Comparison of ENCODE assay signal across 16 mouse cellular contexts in the genomic region with DNA sequence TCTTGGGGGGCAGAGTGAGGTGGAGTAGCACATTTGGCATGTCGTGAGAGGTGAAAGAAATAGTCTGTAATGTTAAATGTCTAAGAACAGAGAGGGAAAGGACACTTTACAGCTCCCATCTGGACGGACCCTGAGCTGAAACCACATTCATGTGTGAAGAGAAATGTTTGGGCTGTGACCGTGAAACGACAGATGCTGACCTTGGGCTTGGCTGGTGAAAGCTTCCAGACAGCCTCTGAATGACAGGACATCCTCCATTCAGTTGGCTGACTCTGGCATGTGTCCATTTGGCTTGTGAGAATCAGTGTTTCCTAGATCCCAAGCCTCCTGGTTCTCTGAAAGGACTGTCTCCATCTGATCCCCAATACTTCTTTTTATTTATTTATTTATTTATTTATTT. TPM values are rescaled to one million over a fixed set of nuclear protein-coding genes. Genes with fewer than 3 reads are reported as not detected.
DNase-seq lines count a peak whose midpoint lies in the region; ATAC-seq lines count a peak whose summit lies in the region.
"Had no signal": no experiment of that assay in that cellular context is flagged by ENCODE, and none has a peak within 500 bp of the region (broad histone marks: within the 10 kb centered on the region; RNA-seq: fewer than 3 reads in every experiment).

No protein-coding gene starts in this region.

- no peak overlapping the region for H3K4me2 ChIP-seq in heart, embryonic 15.5 days
- H3K4me2 ChIP-seq: forebrain, embryonic 15.5 days; lung, embryonic 15.5 days; midbrain, embryonic 11.5 days had no signal

- peak; percentile 83 to 89 for DNase-seq in heart, adult 18-20 months
- DNase-seq in heart, embryonic 10.5 days (ENCODE audit: low spot score): no peak
- DNase-seq in adrenal gland, postnatal 36 days: peak; percentile 69 to 73
- peak; percentile 68 for DNase-seq in lung, postnatal 10 days
- DNase-seq in adipocyte (ENCODE audit: low spot score): no peak
- DNase-seq: cerebellum, adult 9-11 months; thymus, adult 2 months had no signal

- peak; percentile 58 for ATAC-seq in heart, embryonic 15.5 days (replicated peaks; ENCODE audit: insufficient number of reproducible peaks, insufficient read depth, low FRiP score, low read depth)
- ATAC-seq in erythroblast, adult 5-6 weeks (replicated peaks; ENCODE audit: low FRiP score, poor library complexity, severe bottlenecking): no peak
- ATAC-seq: CD4-positive, CD25-positive, alpha-beta regulatory T cell, adult 4 months; forebrain, embryonic 15.5 days had no signal

- H3K36me3 ChIP-seq in heart, embryonic 10.5 days: peaks cover 54% of the 10 kb centered on the region
- peaks cover 31% of the 10 kb centered on the region for H3K36me3 ChIP-seq in heart, embryonic 15.5 days

- no peaks in the 10 kb centered on the region for H3K9me3 ChIP-seq in heart, embryonic 10.5 days
- no peaks in the 10 kb centered on the region for H3K9me3 ChIP-seq in heart, embryonic 15.5 days (replicated peaks)
- H3K9me3 ChIP-seq: forebrain, embryonic 15.5 days; hindbrain, embryonic 10.5 days; lung, embryonic 15.5 days had no signal

- no peak overlapping the region for H3K4me3 ChIP-seq in heart, embryonic 10.5 days
- no peak overlapping the region for H3K4me3 ChIP-seq in heart, embryonic 15.5 days
- H3K4me3 ChIP-seq: erythroblast, embryonic 14.5 days; forebrain, embryonic 15.5 days; hindbrain, embryonic 10.5 days; left cerebral cortex, adult 2 months; lung, embryonic 15.5 days had no signal

- WGBS in heart, embryonic 10.5 days: 76% methylated on average over 4 of the region's 4 CpGs
- WGBS in heart, embryonic 15.5 days: 35% methylated on average over 4 of the region's 4 CpGs

- peaks cover 6% of the 10 kb centered on the region; the same call in 1 of the 2 replicates for H3K27me3 ChIP-seq in heart, embryonic 10.5 days (ENCODE audit: insufficient read depth, poor library complexity, severe bottlenecking)
- H3K27me3 ChIP-seq in heart, embryonic 15.5 days: no peaks in the 10 kb centered on the region
- H3K27me3 ChIP-seq: forebrain, embryonic 15.5 days; lung, embryonic 15.5 days had no signal

- H3K4me1 ChIP-seq in heart, embryonic 10.5 days: peaks cover 19% of the 10 kb centered on the region
- H3K4me1 ChIP-seq in heart, embryonic 15.5 days (replicated peaks): peaks cover 22% of the 10 kb centered on the region
- H3K4me1 ChIP-seq: forebrain, embryonic 15.5 days; lung, embryonic 15.5 days had no signal

- no peak overlapping the region for H3K27ac ChIP-seq in heart, embryonic 10.5 days
- H3K27ac ChIP-seq in heart, embryonic 15.5 days: peak overlapping the region; percentile 15
- H3K27ac ChIP-seq: forebrain, embryonic 15.5 days; hindbrain, embryonic 10.5 days; left cerebral cortex, adult 2 months; lung, embryonic 15.5 days had no signal

- no peak overlapping the region for H3K9ac ChIP-seq in heart, embryonic 15.5 days
- H3K9ac ChIP-seq: forebrain, embryonic 15.5 days; lung, embryonic 15.5 days had no signal

RNA-seq across cellular contexts. Expression of gene Ascc1, which starts 14.6 kb away (rescaled TPM):
- 10 to 100 TPM; 23.2 to 25.9 TPM for total RNA-seq in heart, adult 18-20 months (2021)
- polyA plus RNA-seq in heart, embryonic 10.5 days (2016; fragmentation: Nextera tagmentation; extraction: Ambion mirVana): 33.0 and 36.2 TPM in 2 replicates
- 10 to 100 TPM; 27.1 to 32.8 TPM for total RNA-seq in adrenal gland, postnatal 36 days (2021)
- polyA plus RNA-seq in heart, embryonic 15.5 days (2015; fragmentation: Nextera tagmentation; extraction: Ambion mirVana): 36.1 and 40.6 TPM in 2 replicates
- total RNA-seq in erythroblast, adult 5-6 weeks (2015; ENCODE audit: low replicate concordance): 11.3 and 13.1 TPM in 2 replicates
- total RNA-seq in erythroblast, adult 5-6 weeks (2017; ENCODE audit: low replicate concordance): 9.6 and 10.0 TPM in 2 replicates

RNA-seq across cellular contexts. Expression of gene Anapc16, which starts 14.9 kb away (rescaled TPM):
- total RNA-seq in heart, adult 18-20 months (2021): 10 to 100 TPM; 73.8 to 84.0 TPM
- polyA plus RNA-seq in heart, embryonic 10.5 days (2016; fragmentation: Nextera tagmentation; extraction: Ambion mirVana): 93.3 and 94.6 TPM in 2 replicates
- total RNA-seq in adrenal gland, postnatal 36 days (2021): 10 to 100 TPM; 67.5 to 72.7 TPM
- 85.4 and 92.2 TPM in 2 replicates for polyA plus RNA-seq in heart, embryonic 15.5 days (2015; fragmentation: Nextera tagmentation; extraction: Ambion mirVana)
- 16.3 and 21.3 TPM in 2 replicates for total RNA-seq in erythroblast, adult 5-6 weeks (2015; ENCODE audit: low replicate concordance)
- total RNA-seq in erythroblast, adult 5-6 weeks (2017; ENCODE audit: low replicate concordance): 23.4 and 27.5 TPM in 2 replicates

RNA-seq across cellular contexts. Expression of gene Ddit4, which starts 36.4 kb away (rescaled TPM):
- 100 to 1,000 TPM; 158 to 190 TPM for total RNA-seq in heart, adult 18-20 months (2021)
- polyA plus RNA-seq in heart, embryonic 10.5 days (2016; fragmentation: Nextera tagmentation; extraction: Ambion mirVana): 17.6 and 32.8 TPM in 2 replicates
- 10 to 100 TPM; 76.4 to 98.7 TPM for total RNA-seq in adrenal gland, postnatal 36 days (2021)
- 22.7 and 33.4 TPM in 2 replicates for polyA plus RNA-seq in heart, embryonic 15.5 days (2015; fragmentation: Nextera tagmentation; extraction: Ambion mirVana)
- 1.7 TPM in 1 of 2 replicates, not detected in the other for total RNA-seq in erythroblast, adult 5-6 weeks (2015; ENCODE audit: low replicate concordance)
- total RNA-seq in erythroblast, adult 5-6 weeks (2017; ENCODE audit: low replicate concordance): 0.17 and 0.84 TPM in 2 replicates

Comparison
In these comparisons a context has a peak if more than half of its experiments do, and no peak if none do; other contexts are left out.
1. DNase-seq: peak in heart, adult 18-20 months (2 of 2), adrenal gland, postnatal 36 days (2 of 2) and lung, postnatal 10 days (single experiment); none in heart, embryonic 10.5 days (single experiment) and adipocyte (single experiment).
2. RNA of gene Ddit4, which starts 36.4 kb away (total RNA-seq): 158 to 190 TPM in heart, adult 18-20 months and 76.4 to 98.7 TPM in adrenal gland, postnatal 36 days; 0.17 to 1.7 TPM in erythroblast, adult 5-6 weeks; every median in the first group is over 10 times any median in the second.